ENCODE assay signal across 29 mouse cellular contexts in genomic region chr10:99472806-99473205, GRCm38 (mm10).
DNase-seq lines count a peak whose midpoint lies in the region; ATAC-seq and TF ChIP-seq lines count a peak whose summit lies in the region.
"Had no signal": no experiment of that assay in that cellular context is flagged by ENCODE, and none has a peak within 500 bp of the region (broad histone marks: within the 10 kb centered on the region; RNA-seq: fewer than 3 reads in every experiment).

No protein-coding gene starts in this region.

- no peak for DNase-seq in heart, postnatal 10 days
- no peak for DNase-seq in layer of hippocampus, adult 2 months (ENCODE audit: low spot score in 2 of 2)
- no peak for DNase-seq in layer of hippocampus, adult 9-10 months (ENCODE audit: low spot score)
- peak; percentile 31 for DNase-seq in ES-E14 (ENCODE audit: low read depth, low spot score)
- no peak for DNase-seq in natural killer cell, adult 2 months (ENCODE audit: low spot score in 2 of 2)
- DNase-seq: B cell, adult 2 months; cerebellum, adult 2 months; cerebellum, postnatal 14 days; gastrocnemius, adult 2 months; gastrocnemius, postnatal 36 days; heart, adult 2 months; kidney, adult 9 months; liver; lung, adult 2 months; lung, postnatal 14 days; right cerebral cortex, adult 18-20 months; right cerebral cortex, postnatal 4 days; thymus, postnatal 4 days had no signal

- intact Hi-C loops in heart, postnatal 10 days (cut with DNase I) = no loop called here

- no peak overlapping the region for H3K4me3 ChIP-seq in heart, embryonic 11.5 days (ENCODE audit: low read depth, low read length)
- H3K4me3 ChIP-seq in layer of hippocampus, adult 2 months = no peak overlapping the region
- H3K4me3 ChIP-seq in ES-E14 (ENCODE audit: insufficient read depth in 1 of 2, low read depth in 1 of 2, low read length in 2 of 2, poor library complexity in 1 of 2, severe bottlenecking in 1 of 2) = no peak overlapping the region
- H3K4me3 ChIP-seq: embryonic facial prominence, embryonic 12.5 days; forebrain, embryonic 10.5 days; forebrain, embryonic 15.5 days; gastrocnemius, adult 2 months; heart, adult 2 months; midbrain, embryonic 15.5 days; neural tube, embryonic 12.5 days had no signal

- no peak for ATAC-seq in heart, embryonic 11.5 days (replicated peaks; ENCODE audit: insufficient number of reproducible peaks, low FRiP score, low TSS enrichment)
- ATAC-seq: forebrain, embryonic 15.5 days; intestine, postnatal 0 days; midbrain, embryonic 15.5 days; Patski had no signal

- in situ Hi-C loops in ES-E14 (cut with MboI; ENCODE audit: low sequenced_read_pairs in 2 of 2, unreplicated experiment in 2 of 2) = no loop called here

- WGBS in heart, embryonic 11.5 days (ENCODE audit: insufficient replicate concordance) = 58% methylated on average over 4 of the region's 4 CpGs

- no peaks in the 10 kb centered on the region for H3K9me3 ChIP-seq in heart, embryonic 11.5 days (replicated peaks; ENCODE audit: control insufficient read depth, low read length)
- H3K9me3 ChIP-seq in ES-E14 (ENCODE audit: control insufficient read depth, insufficient read depth, low read depth, low read length) = no peaks in the 10 kb centered on the region
- H3K9me3 ChIP-seq: embryonic facial prominence, embryonic 12.5 days; forebrain, embryonic 10.5 days; forebrain, embryonic 15.5 days; midbrain, embryonic 15.5 days; neural tube, embryonic 12.5 days had no signal

- H3K27me3 ChIP-seq in heart, embryonic 11.5 days (ENCODE audit: control insufficient read depth, insufficient read depth, low read length) = no peaks in the 10 kb centered on the region
- H3K27me3 ChIP-seq: embryonic facial prominence, embryonic 12.5 days; forebrain, embryonic 15.5 days; midbrain, embryonic 15.5 days; neural tube, embryonic 12.5 days; Patski had no signal

- TF ChIP-seq CTCF in layer of hippocampus, adult 2 months (conservative IDR thresholded peaks at IDR 0.05) = no peak

- H3K36me3 ChIP-seq in heart, embryonic 11.5 days (ENCODE audit: control insufficient read depth, insufficient read depth, low read length) = no peaks in the 10 kb centered on the region
- no peaks in the 10 kb centered on the region for H3K36me3 ChIP-seq in ES-E14 (ENCODE audit: control insufficient read depth, insufficient read depth, low read length, poor library complexity, severe bottlenecking)
- H3K36me3 ChIP-seq: embryonic facial prominence, embryonic 12.5 days; forebrain, embryonic 10.5 days; forebrain, embryonic 15.5 days; midbrain, embryonic 15.5 days; neural tube, embryonic 12.5 days had no signal

- H3K4me2 ChIP-seq in heart, embryonic 11.5 days = no peak overlapping the region
- H3K4me2 ChIP-seq: embryonic facial prominence, embryonic 12.5 days; forebrain, embryonic 15.5 days; hindbrain, embryonic 14.5 days; midbrain, embryonic 15.5 days; neural tube, embryonic 12.5 days had no signal

- peak overlapping the region; percentile 15; the same call in 1 of the 2 replicates for H3K27ac ChIP-seq in heart, embryonic 11.5 days (ENCODE audit: low read depth, low read length)
- H3K27ac ChIP-seq in layer of hippocampus, adult 2 months = 0 out of 2 replicates have a peak overlapping the region, but pooled peaks have one; percentile 62
- no peak overlapping the region for H3K27ac ChIP-seq in ES-E14 (ENCODE audit: insufficient read depth, low read depth, low read length, poor library complexity, severe bottlenecking)
- H3K27ac ChIP-seq: embryonic facial prominence, embryonic 12.5 days; forebrain, embryonic 10.5 days; forebrain, embryonic 15.5 days; gastrocnemius, adult 2 months; heart, adult 2 months; liver, embryonic 14.5 days; midbrain, embryonic 15.5 days; neural tube, embryonic 12.5 days; stomach, postnatal 0 days had no signal

- no peaks in the 10 kb centered on the region for H3K4me1 ChIP-seq in heart, embryonic 11.5 days (ENCODE audit: control insufficient read depth, insufficient read depth, low read length)
- H3K4me1 ChIP-seq in ES-E14 (ENCODE audit: control insufficient read depth in 2 of 2, insufficient read depth in 2 of 2, low read length in 2 of 2, poor library complexity in 1 of 2) = peaks cover 4 to 6% of the 10 kb centered on the region in 2 experiments; a peak in 3 of 4 replicates
- H3K4me1 ChIP-seq: forebrain, embryonic 15.5 days; neural tube, embryonic 12.5 days had no signal

- no peak overlapping the region for H3K9ac ChIP-seq in heart, embryonic 11.5 days (ENCODE audit: low read depth, low read length)
- no peak overlapping the region for H3K9ac ChIP-seq in ES-E14 (ENCODE audit: insufficient read depth, low read depth, low read length, poor library complexity, severe bottlenecking)
- H3K9ac ChIP-seq: embryonic facial prominence, embryonic 12.5 days; forebrain, embryonic 15.5 days; hindbrain, embryonic 14.5 days; liver, embryonic 14.5 days; midbrain, embryonic 15.5 days; neural tube, embryonic 12.5 days had no signal

TF ChIP-seq in ES-E14, 5 proteins besides CTCF, POLR2A, EP300 and RAD21:
- no peak for TF ChIP-seq ZNF384 (IDR thresholded peaks at IDR 0.05; ENCODE audit: low read depth, low read length)
- no peak for TF ChIP-seq ZC3H11A (IDR thresholded peaks at IDR 0.05; ENCODE audit: borderline replicate concordance, low read depth, low read length)
- TF ChIP-seq CHD2 (IDR thresholded peaks at IDR 0.05; ENCODE audit: low read depth, low read length) = no peak
- no peak for TF ChIP-seq HCFC1 (IDR thresholded peaks at IDR 0.05; ENCODE audit: borderline replicate concordance, insufficient read depth, low read length)
- TF ChIP-seq MAFK (IDR thresholded peaks at IDR 0.05; ENCODE audit: insufficient read depth, low read depth, low read length) = no peak
